Mouse (Mus musculus) hindbrain, embryonic 15.5 days (tissue): ENCODE data around the gene Cep95. TPM values are rescaled to one million over a fixed set of nuclear protein-coding genes. Genes with fewer than 3 reads are reported as not detected.

Experiments used
- ATAC-seq: fragments of 200-750 bp; cut with Nextera tagmentation; 2 replicates; pipeline ENCODE4 v1.8.0; 2017; ENCODE audit warnings: low read depth, moderate number of reproducible peaks, moderate TSS enrichment; ENCODE audit not compliant: low FRiP score
- H3K27ac ChIP-seq: fragments of 300-500 bp; sonication (generic); replicated peaks from 2 replicates; pipeline ENCODE4 v1.5.1; 2015; ENCODE audit warnings: mild to moderate bottlenecking, inconsistent platforms
- H3K27me3 ChIP-seq: fragments of 300-500 bp; sonication (generic); 2 replicates; pipeline ENCODE4 v1.6.1; 2015; ENCODE audit warnings: control low read depth, inconsistent platforms
- H3K36me3 ChIP-seq: fragments of 300-500 bp; sonication (generic); 2 replicates; pipeline ENCODE4 v1.6.1; 2015; ENCODE audit warnings: control low read depth, inconsistent platforms
- H3K4me1 ChIP-seq: fragments of 300-500 bp; sonication (generic); replicated peaks from 2 replicates; pipeline ENCODE4 v1.6.1; 2015; ENCODE audit warnings: control low read depth, inconsistent platforms
- H3K4me2 ChIP-seq: fragments of 300-500 bp; sonication (generic); 2 replicates; pipeline ENCODE4 v1.6.1; 2015; ENCODE audit warnings: moderate library complexity, mild to moderate bottlenecking, inconsistent platforms
- H3K4me3 ChIP-seq: fragments of 300-500 bp; sonication (generic); 2 replicates; pipeline ENCODE4 v1.5.1; 2015; ENCODE audit warnings: mild to moderate bottlenecking, inconsistent platforms
- H3K9ac ChIP-seq: fragments of 300-500 bp; sonication (generic); 2 replicates; pipeline ENCODE4 v1.6.1; 2015; ENCODE audit warnings: inconsistent platforms
- H3K9me3 ChIP-seq: fragments of 300-500 bp; sonication (generic); 2 replicates; pipeline ENCODE4 v1.6.1; 2016; ENCODE audit warnings: control low read depth, inconsistent platforms
- WGBS: fragments of 180-500 bp; shearing (Covaris S2); methylation state at CpG from one replicate; pipeline ENCODE4 v1.1.7; 2015; 5-methylcytosine and 5-hydroxymethylcytosine counted together
- polyA plus RNA-seq: library from polyadenylated mRNA; unstranded; fragments of >200 nt; fragmentation: Nextera tagmentation; extraction: Ambion mirVana; gene quantifications from 2 replicates; pipeline ENCODE4 v1.2.1, GENCODE M21; 2015

Cep95 gene
- polyA plus RNA-seq, 1 experiment from 2014 or later: 14.0 TPM

- Histone ChIP-seq H3K4me1 (no peaks in the 10 kb centered on the region), H3K27ac (no peak overlapping the region), H3K4me2 (no peak overlapping the region), H3K9me3 (no peaks in the 10 kb centered on the region), H3K27me3 (no peaks in the 10 kb centered on the region), H3K36me3 (no peaks in the 10 kb centered on the region), H3K9ac (no peak overlapping the region), H3K4me3 (no peak overlapping the region)
- WGBS: 59% methylated on average over 5 of the region's 5 CpGs
- ATAC-seq: no peak
Measured at GRCm38 (mm10) chr11:106755583-106755982, 33.5 kb upstream of the Cep95 start.

GRCm38 (mm10) chr11:106759028-106759427 lies 30.0 kb upstream of the Cep95 start:
- Histone ChIP-seq H3K36me3 (no peaks in the 10 kb centered on the region), H3K9ac (no peak overlapping the region), H3K4me1 (no peaks in the 10 kb centered on the region), H3K4me2 (no peak overlapping the region), H3K27ac (no peak overlapping the region), H3K27me3 (no peaks in the 10 kb centered on the region), H3K9me3 (no peaks in the 10 kb centered on the region), H3K4me3 (no peak overlapping the region)
- WGBS: 92% methylated on average over 3 of the region's 3 CpGs
- no peak for ATAC-seq

- WGBS: 96% methylated on average over 5 of the region's 5 CpGs
- Histone ChIP-seq H3K9me3 (no peaks in the 10 kb centered on the region), H3K4me2 (no peak overlapping the region), H3K36me3 (no peaks in the 10 kb centered on the region), H3K27me3 (no peaks in the 10 kb centered on the region), H3K4me1 (no peaks in the 10 kb centered on the region), H3K9ac (no peak overlapping the region), H3K4me3 (no peak overlapping the region), H3K27ac (no peak overlapping the region)
- ATAC-seq: no peak
Measured at GRCm38 (mm10) chr11:106760511-106760910, 28.5 kb upstream of the Cep95 start.

GRCm38 (mm10) chr11:106762139-106762799 lies 26.8 kb upstream of the Cep95 start:
- Histone ChIP-seq H3K4me3 (no peak overlapping the region), H3K27ac (no peak overlapping the region), H3K4me2 (no peak overlapping the region), H3K36me3 (peaks cover 8% of the 10 kb centered on the region), H3K9me3 (no peaks in the 10 kb centered on the region), H3K9ac (no peak overlapping the region), H3K27me3 (no peaks in the 10 kb centered on the region), H3K4me1 (no peaks in the 10 kb centered on the region)
- ATAC-seq: no peak
- WGBS: 59% methylated on average over 5 of the region's 5 CpGs

GRCm38 (mm10) chr11:106762800-106763185 lies 26.3 kb upstream of the Cep95 start:
- Histone ChIP-seq H3K9ac (no peak overlapping the region), H3K9me3 (no peaks in the 10 kb centered on the region), H3K4me3 (no peak overlapping the region), H3K27me3 (no peaks in the 10 kb centered on the region), H3K36me3 (peaks cover 11% of the 10 kb centered on the region), H3K4me2 (no peak overlapping the region), H3K4me1 (no peaks in the 10 kb centered on the region), H3K27ac (no peak overlapping the region)
- no peak for ATAC-seq
- 79% methylated on average over 9 of the region's 9 CpGs for WGBS

- ATAC-seq: no peak
- Histone ChIP-seq H3K9me3 (no peaks in the 10 kb centered on the region), H3K4me1 (no peaks in the 10 kb centered on the region), H3K4me3 (no peak overlapping the region), H3K36me3 (peaks cover 38% of the 10 kb centered on the region), H3K9ac (no peak overlapping the region), H3K4me2 (no peak overlapping the region), H3K27ac (no peak overlapping the region), H3K27me3 (no peaks in the 10 kb centered on the region)
- WGBS: 94% methylated on average over 4 of the region's 4 CpGs
Measured at GRCm38 (mm10) chr11:106766611-106767162, 22.4 kb upstream of the Cep95 start.

GRCm38 (mm10) chr11:106767516-106767915 lies 21.5 kb upstream of the Cep95 start:
- Histone ChIP-seq H3K9me3 (no peaks in the 10 kb centered on the region), H3K4me3 (no peak overlapping the region), H3K27ac (no peak overlapping the region), H3K36me3 (peaks cover 44% of the 10 kb centered on the region), H3K27me3 (no peaks in the 10 kb centered on the region), H3K4me1 (no peaks in the 10 kb centered on the region), H3K9ac (no peak overlapping the region), H3K4me2 (no peak overlapping the region)
- ATAC-seq: no peak
- 93% methylated on average over 4 of the region's 4 CpGs for WGBS

GRCm38 (mm10) chr11:106770195-106770974 lies 18.7 kb upstream of the Cep95 start:
- no peaks in the 10 kb centered on the region for H3K4me1 ChIP-seq
- WGBS: 96% methylated on average over 9 of the region's 9 CpGs
- no peaks in the 10 kb centered on the region for H3K9me3 ChIP-seq
- no peak overlapping the region for H3K4me2 ChIP-seq
- no peak overlapping the region for H3K9ac ChIP-seq
- ATAC-seq: no peak
- H3K36me3 ChIP-seq: peaks cover 71% of the 10 kb centered on the region
- no peaks in the 10 kb centered on the region for H3K27me3 ChIP-seq
- no peak overlapping the region for H3K27ac ChIP-seq
- no peak overlapping the region for H3K4me3 ChIP-seq

GRCm38 (mm10) chr11:106773061-106773460 lies 16.0 kb upstream of the Cep95 start:
- Histone ChIP-seq H3K36me3 (peaks cover 60% of the 10 kb centered on the region), H3K27me3 (no peaks in the 10 kb centered on the region)
- no peak for ATAC-seq

GRCm38 (mm10) chr11:106776960-106777359 lies 12.1 kb upstream of the Cep95 start:
- no peak for ATAC-seq
- WGBS: 100% methylated on average over 4 of the region's 4 CpGs

More at GRCm38 (mm10) chr11:106773061-106773460, 16.0 kb upstream of the Cep95 start:
- no peak overlapping the region for H3K4me2 ChIP-seq
- H3K4me1 ChIP-seq: peaks cover 8% of the 10 kb centered on the region; the same call in 1 of the 2 replicates
- no peak overlapping the region for H3K27ac ChIP-seq
- no peaks in the 10 kb centered on the region for H3K9me3 ChIP-seq
- WGBS: 90% methylated on average over 9 of the region's 9 CpGs
- H3K9ac ChIP-seq: no peak overlapping the region
- no peak overlapping the region for H3K4me3 ChIP-seq

GRCm38 (mm10) chr11:106777395-106777794 lies 11.7 kb upstream of the Cep95 start:
- H3K4me2 ChIP-seq: no peak overlapping the region
- H3K9me3 ChIP-seq: no peaks in the 10 kb centered on the region
- no peak overlapping the region for H3K27ac ChIP-seq
- no peak overlapping the region for H3K4me3 ChIP-seq
- WGBS: 96% methylated on average over 3 of the region's 3 CpGs
- H3K36me3 ChIP-seq: peaks cover 47% of the 10 kb centered on the region
- H3K27me3 ChIP-seq: no peaks in the 10 kb centered on the region
- peaks cover 23% of the 10 kb centered on the region for H3K4me1 ChIP-seq
- ATAC-seq: no peak
- H3K9ac ChIP-seq: no peak overlapping the region

More at GRCm38 (mm10) chr11:106776960-106777359, 12.1 kb upstream of the Cep95 start:
- Histone ChIP-seq H3K9me3 (no peaks in the 10 kb centered on the region), H3K36me3 (peaks cover 47% of the 10 kb centered on the region), H3K4me1 (peaks cover 23% of the 10 kb centered on the region), H3K4me3 (no peak overlapping the region), H3K4me2 (no peak overlapping the region), H3K27me3 (no peaks in the 10 kb centered on the region), H3K9ac (no peak overlapping the region), H3K27ac (no peak overlapping the region)

- H3K27ac ChIP-seq: no peak overlapping the region
- 94% methylated on average over 7 of the region's 7 CpGs for WGBS
- H3K9me3 ChIP-seq: no peaks in the 10 kb centered on the region
- peaks cover 47% of the 10 kb centered on the region for H3K36me3 ChIP-seq
- no peak overlapping the region for H3K9ac ChIP-seq
- no peaks in the 10 kb centered on the region for H3K27me3 ChIP-seq
- ATAC-seq: no peak
- H3K4me2 ChIP-seq: peak overlapping the region; percentile 79
- no peak overlapping the region for H3K4me3 ChIP-seq
- H3K4me1 ChIP-seq: peaks cover 23% of the 10 kb centered on the region
Measured at GRCm38 (mm10) chr11:106778132-106778531, 10.9 kb upstream of the Cep95 start.
